Mouse (Mus musculus): ENCODE measurements around the gene Tmem213. TPM values are rescaled to one million over a fixed set of nuclear protein-coding genes. Genes with fewer than 3 reads are reported as not detected.

Gene Tmem213
- polyA plus RNA-seq, 1 experiment from 2014 or later: not detected

DNA sequence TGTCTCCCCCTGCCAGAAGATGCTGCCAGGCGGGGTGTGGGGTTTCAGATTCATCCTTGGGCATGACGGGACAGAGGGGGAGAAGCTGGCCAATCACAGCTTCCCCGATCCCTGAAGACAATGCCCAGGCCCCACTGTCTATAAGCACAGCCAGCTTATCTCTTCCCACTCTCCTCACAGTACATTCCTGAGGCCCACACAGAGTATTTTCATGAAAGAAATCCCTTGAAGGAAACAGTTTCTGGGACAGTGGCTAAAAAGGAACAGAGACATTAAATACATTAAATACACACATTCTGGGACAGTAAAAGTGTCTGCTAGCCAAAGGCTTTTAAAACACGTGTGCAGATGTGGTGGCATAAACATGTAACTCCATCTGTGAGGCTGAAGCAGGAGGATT, 28.7 kb upstream of the Tmem213 start:
- no peak overlapping the region for H3K9ac ChIP-seq (ENCODE audit: low read length)
- no peak overlapping the region for H3K4me3 ChIP-seq (ENCODE audit: low read depth, low read length)
- H3K27me3 ChIP-seq (ENCODE audit: control insufficient read depth, insufficient read depth, low read length): no peaks in the 10 kb centered on the region
- no peak overlapping the region for H3K4me2 ChIP-seq (ENCODE audit: low read depth, severe bottlenecking)
- H3K36me3 ChIP-seq (ENCODE audit: control insufficient read depth, insufficient read depth, low read length): no peaks in the 10 kb centered on the region
- no peak overlapping the region for H3K27ac ChIP-seq (replicated peaks; ENCODE audit: low read depth, low read length)
- DNase-seq (ENCODE audit: low spot score) (no peak), ATAC-seq (ENCODE audit: insufficient number of reproducible peaks, low FRiP score, low TSS enrichment, low read depth) (no peak)
- 74% methylated on average over 4 of the region's 4 CpGs for WGBS
- H3K4me1 ChIP-seq (ENCODE audit: control insufficient read depth, insufficient read depth, low read length): peaks cover 4% of the 10 kb centered on the region; the same call in 1 of the 2 replicates
- H3K9me3 ChIP-seq (ENCODE audit: control insufficient read depth, low read length): no peaks in the 10 kb centered on the region

DNA sequence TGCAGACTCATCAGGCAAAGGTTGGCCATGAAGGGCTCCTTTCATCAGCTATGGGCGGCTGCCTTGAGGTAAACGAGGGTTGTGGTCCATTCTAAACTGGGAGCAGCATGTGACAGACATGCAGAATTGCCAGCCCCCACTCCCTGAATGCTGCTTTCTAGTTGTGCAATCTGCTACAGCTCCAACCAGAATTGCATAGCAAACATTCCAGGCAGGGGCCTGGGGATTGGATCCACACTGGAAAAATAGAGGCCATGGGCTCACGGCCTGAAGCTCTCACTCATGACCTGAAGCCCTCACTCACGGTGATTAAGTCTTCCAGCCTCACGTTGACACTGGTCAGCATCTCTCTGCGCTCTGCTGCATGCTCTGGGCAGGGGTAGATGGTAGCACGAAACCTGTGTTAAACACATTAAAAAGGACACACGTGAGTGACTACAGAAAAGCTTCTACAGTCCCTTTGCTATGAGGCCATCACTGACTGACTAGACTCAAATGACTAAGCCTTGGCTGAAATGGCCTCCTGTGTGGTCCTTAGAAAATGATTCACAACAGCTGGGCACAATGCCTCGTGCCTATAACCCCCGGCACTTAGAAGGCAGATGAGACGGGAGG, 27.2 kb upstream of the Tmem213 start:
- no peak overlapping the region for H3K27ac ChIP-seq (replicated peaks; ENCODE audit: low read depth, low read length)
- no peak overlapping the region for H3K9ac ChIP-seq (ENCODE audit: low read length)
- H3K27me3 ChIP-seq (ENCODE audit: control insufficient read depth, insufficient read depth, low read length): no peaks in the 10 kb centered on the region
- no peaks in the 10 kb centered on the region for H3K36me3 ChIP-seq (ENCODE audit: control insufficient read depth, insufficient read depth, low read length)
- no peaks in the 10 kb centered on the region for H3K9me3 ChIP-seq (ENCODE audit: control insufficient read depth, low read length)
- ATAC-seq (ENCODE audit: insufficient number of reproducible peaks, low FRiP score, low TSS enrichment, low read depth): no peak
- H3K4me3 ChIP-seq (ENCODE audit: low read depth, low read length): no peak overlapping the region
- no peak overlapping the region for H3K4me2 ChIP-seq (ENCODE audit: low read depth, severe bottlenecking)
- no peak for DNase-seq (ENCODE audit: low spot score)
- peaks cover 4% of the 10 kb centered on the region; the same call in 1 of the 2 replicates for H3K4me1 ChIP-seq (ENCODE audit: control insufficient read depth, insufficient read depth, low read length)
- 66% methylated on average over 11 of the region's 11 CpGs for WGBS

DNA sequence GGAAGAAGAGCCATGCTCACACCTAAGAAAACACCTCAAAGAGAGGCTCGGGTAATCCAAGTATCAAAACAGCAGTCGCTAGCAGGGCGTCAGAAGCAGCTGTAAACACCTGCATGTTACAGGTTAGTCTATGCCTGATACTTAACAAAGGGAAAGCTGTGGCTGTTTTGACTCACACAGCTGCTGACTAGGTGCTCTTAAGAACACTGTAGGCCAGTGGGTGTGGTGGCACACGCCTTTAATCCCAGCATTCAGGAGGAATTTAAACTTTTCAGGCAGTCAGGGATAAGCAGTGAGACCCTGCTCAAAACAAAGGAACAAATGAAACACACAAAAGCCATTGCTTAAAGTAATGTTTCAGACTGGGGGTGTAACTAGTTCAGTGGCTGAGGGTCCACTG, 25.9 kb upstream of the Tmem213 start:
- 33% methylated on average over 4 of the region's 4 CpGs for WGBS
- no peak overlapping the region for H3K4me2 ChIP-seq (ENCODE audit: low read depth, severe bottlenecking)

DNA sequence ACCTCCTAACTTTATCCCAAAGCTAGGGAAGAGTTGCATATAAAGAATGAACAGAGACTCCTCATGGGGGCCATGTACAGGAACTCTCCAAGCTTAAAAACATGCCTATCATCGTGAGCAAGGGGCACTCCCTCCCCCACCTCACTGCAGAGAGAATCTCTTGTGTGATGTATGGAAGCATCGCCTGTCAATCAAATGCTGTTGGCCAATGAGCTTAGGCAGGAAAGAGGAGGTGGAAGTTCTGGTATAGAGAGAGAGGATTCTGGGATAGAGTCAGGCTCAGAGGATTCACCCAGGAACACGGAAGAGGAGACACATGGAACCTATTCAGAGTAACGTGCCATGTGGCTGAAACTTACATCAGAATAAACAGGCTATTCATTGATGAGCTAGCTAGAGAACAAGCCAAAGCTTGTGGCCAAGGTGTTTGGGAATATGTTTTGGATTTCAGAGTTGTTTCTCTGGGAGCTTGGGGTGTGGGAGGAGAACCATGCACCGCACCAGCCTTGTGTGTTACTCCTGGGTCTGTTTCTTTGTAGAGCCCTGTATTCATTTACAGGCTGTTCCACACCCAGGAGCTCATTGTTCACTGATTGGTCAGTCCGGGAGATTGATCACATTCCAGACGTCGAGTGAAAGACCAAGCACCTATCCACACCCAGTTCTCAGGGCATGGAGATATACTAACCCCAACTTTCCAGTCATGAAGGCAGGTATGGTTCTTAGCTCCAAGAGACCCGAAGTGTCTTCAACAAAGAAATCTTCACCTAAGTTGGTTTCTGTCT, 21.6 kb upstream of the Tmem213 start:
- WGBS: 83% methylated on average over 9 of the region's 9 CpGs
- no peak overlapping the region for H3K9ac ChIP-seq (ENCODE audit: low read length)
- no peak overlapping the region for H3K4me3 ChIP-seq (ENCODE audit: low read depth, low read length)
- H3K9me3 ChIP-seq (ENCODE audit: control insufficient read depth, low read length): no peaks in the 10 kb centered on the region
- no peaks in the 10 kb centered on the region for H3K27me3 ChIP-seq (ENCODE audit: control insufficient read depth, insufficient read depth, low read length)
- H3K27ac ChIP-seq (replicated peaks; ENCODE audit: low read depth, low read length): no peak overlapping the region
- DNase-seq (ENCODE audit: low spot score): no peak
- no peaks in the 10 kb centered on the region for H3K4me1 ChIP-seq (ENCODE audit: control insufficient read depth, insufficient read depth, low read length)
- no peak overlapping the region for H3K4me2 ChIP-seq (ENCODE audit: low read depth, severe bottlenecking)
- ATAC-seq (ENCODE audit: insufficient number of reproducible peaks, low FRiP score, low TSS enrichment, low read depth): no peak
- no peaks in the 10 kb centered on the region for H3K36me3 ChIP-seq (ENCODE audit: control insufficient read depth, insufficient read depth, low read length)

More for the DNA sequence above, 25.9 kb upstream of the Tmem213 start:
- Histone ChIP-seq H3K36me3 (ENCODE audit: control insufficient read depth, insufficient read depth, low read length) (no peaks in the 10 kb centered on the region), H3K27ac (replicated peaks; ENCODE audit: low read depth, low read length) (no peak overlapping the region), H3K4me3 (ENCODE audit: low read depth, low read length) (no peak overlapping the region), H3K9me3 (ENCODE audit: control insufficient read depth, low read length) (no peaks in the 10 kb centered on the region), H3K4me1 (ENCODE audit: control insufficient read depth, insufficient read depth, low read length) (peaks cover 4% of the 10 kb centered on the region; the same call in 1 of the 2 replicates), H3K27me3 (ENCODE audit: control insufficient read depth, insufficient read depth, low read length) (no peaks in the 10 kb centered on the region), H3K9ac (ENCODE audit: low read length) (no peak overlapping the region)
- ATAC-seq (ENCODE audit: insufficient number of reproducible peaks, low FRiP score, low TSS enrichment, low read depth) (no peak), DNase-seq (ENCODE audit: low spot score) (no peak)

DNA sequence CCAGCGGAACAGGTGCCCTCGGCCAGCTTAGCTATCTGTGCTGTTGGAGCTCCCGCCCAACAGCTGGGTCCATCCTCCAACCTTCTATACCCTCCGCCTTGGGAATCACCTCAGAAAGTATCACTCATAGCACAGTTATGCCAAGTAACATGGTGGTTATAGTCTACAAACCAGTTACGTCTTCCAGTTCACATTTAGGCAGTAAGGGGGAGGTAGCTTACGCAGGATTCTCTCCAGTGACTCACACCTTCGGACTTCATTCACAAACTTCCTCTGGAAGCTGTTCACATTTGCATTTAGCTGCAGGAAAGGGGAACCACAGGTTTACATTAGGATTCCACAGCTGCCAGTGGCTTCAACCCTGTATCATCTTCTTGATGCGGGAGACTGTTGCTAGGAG, 16.5 kb upstream of the Tmem213 start:
- Histone ChIP-seq H3K4me1 (ENCODE audit: control insufficient read depth, insufficient read depth, low read length) (no peaks in the 10 kb centered on the region), H3K4me3 (ENCODE audit: low read depth, low read length) (no peak overlapping the region), H3K27ac (replicated peaks; ENCODE audit: low read depth, low read length) (no peak overlapping the region), H3K9me3 (ENCODE audit: control insufficient read depth, low read length) (no peaks in the 10 kb centered on the region), H3K27me3 (ENCODE audit: control insufficient read depth, insufficient read depth, low read length) (no peaks in the 10 kb centered on the region), H3K9ac (ENCODE audit: low read length) (no peak overlapping the region), H3K36me3 (ENCODE audit: control insufficient read depth, insufficient read depth, low read length) (no peaks in the 10 kb centered on the region), H3K4me2 (ENCODE audit: low read depth, severe bottlenecking) (no peak overlapping the region)
- DNase-seq (ENCODE audit: low spot score) (no peak), ATAC-seq (ENCODE audit: insufficient number of reproducible peaks, low FRiP score, low TSS enrichment, low read depth) (no peak)
- 90% methylated on average over 8 of the region's 8 CpGs for WGBS

DNA sequence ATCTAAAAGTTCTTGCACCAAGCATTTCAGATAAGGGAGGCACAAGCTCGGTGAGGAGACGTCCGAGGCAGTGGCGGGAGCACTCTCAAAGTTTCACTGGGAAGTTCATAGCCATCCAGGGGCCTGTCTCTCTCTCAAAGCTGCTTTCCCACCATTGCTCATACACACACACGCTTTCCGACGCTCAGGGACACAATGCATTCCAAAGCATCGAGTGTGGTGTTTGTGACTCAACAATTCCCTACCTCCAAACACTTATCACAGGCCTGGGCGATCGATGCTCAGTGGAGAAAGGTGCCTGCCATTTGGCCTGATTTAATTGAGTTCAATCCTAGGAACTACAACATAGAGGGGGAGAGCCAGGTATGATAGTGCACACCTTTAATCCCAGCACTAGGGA, 14.4 kb upstream of the Tmem213 start:
- H3K9ac ChIP-seq (ENCODE audit: low read length): no peak overlapping the region
- no peak for ATAC-seq (ENCODE audit: insufficient number of reproducible peaks, low FRiP score, low TSS enrichment, low read depth)
- H3K27ac ChIP-seq (replicated peaks; ENCODE audit: low read depth, low read length): no peak overlapping the region
- 89% methylated on average over 10 of the region's 10 CpGs for WGBS
- H3K36me3 ChIP-seq (ENCODE audit: control insufficient read depth, insufficient read depth, low read length): no peaks in the 10 kb centered on the region
- no peak for DNase-seq (ENCODE audit: low spot score)
- H3K4me3 ChIP-seq (ENCODE audit: low read depth, low read length): no peak overlapping the region
- no peaks in the 10 kb centered on the region for H3K27me3 ChIP-seq (ENCODE audit: control insufficient read depth, insufficient read depth, low read length)
- H3K9me3 ChIP-seq (ENCODE audit: control insufficient read depth, low read length): no peaks in the 10 kb centered on the region
- no peak overlapping the region for H3K4me2 ChIP-seq (ENCODE audit: low read depth, severe bottlenecking)
- no peaks in the 10 kb centered on the region for H3K4me1 ChIP-seq (ENCODE audit: control insufficient read depth, insufficient read depth, low read length)

DNA sequence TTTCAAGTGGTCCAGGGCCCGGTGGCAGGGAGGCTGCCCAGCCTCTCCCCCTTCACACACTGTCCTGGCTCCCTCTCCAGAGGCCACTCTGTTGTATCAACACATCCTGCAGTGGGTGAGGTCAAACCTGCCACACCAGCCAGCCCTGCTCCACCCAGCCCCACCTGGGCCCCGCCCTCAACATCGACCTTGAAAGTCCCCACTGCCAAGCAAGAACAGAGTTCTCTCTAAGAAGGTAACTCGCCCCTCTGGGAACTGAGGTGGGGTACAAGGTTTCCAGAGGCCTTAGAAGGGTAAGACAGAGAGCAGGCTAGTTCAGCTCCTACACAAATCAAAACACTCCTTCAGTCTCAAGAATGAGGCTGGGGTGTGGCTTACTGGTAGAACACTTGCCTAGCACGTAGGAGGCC, 12.1 kb upstream of the Tmem213 start:
- Histone ChIP-seq H3K4me2 (ENCODE audit: low read depth, severe bottlenecking) (no peak overlapping the region), H3K36me3 (ENCODE audit: control insufficient read depth, insufficient read depth, low read length) (no peaks in the 10 kb centered on the region), H3K4me3 (ENCODE audit: low read depth, low read length) (no peak overlapping the region), H3K27me3 (ENCODE audit: control insufficient read depth, insufficient read depth, low read length) (no peaks in the 10 kb centered on the region), H3K9me3 (ENCODE audit: control insufficient read depth, low read length) (no peaks in the 10 kb centered on the region), H3K4me1 (ENCODE audit: control insufficient read depth, insufficient read depth, low read length) (no peaks in the 10 kb centered on the region), H3K9ac (ENCODE audit: low read length) (no peak overlapping the region), H3K27ac (replicated peaks; ENCODE audit: low read depth, low read length) (no peak overlapping the region)
- 64% methylated on average over 5 of the region's 5 CpGs for WGBS
- no peak for ATAC-seq (ENCODE audit: insufficient number of reproducible peaks, low FRiP score, low TSS enrichment, low read depth)
- no peak for DNase-seq (ENCODE audit: low spot score)

DNA sequence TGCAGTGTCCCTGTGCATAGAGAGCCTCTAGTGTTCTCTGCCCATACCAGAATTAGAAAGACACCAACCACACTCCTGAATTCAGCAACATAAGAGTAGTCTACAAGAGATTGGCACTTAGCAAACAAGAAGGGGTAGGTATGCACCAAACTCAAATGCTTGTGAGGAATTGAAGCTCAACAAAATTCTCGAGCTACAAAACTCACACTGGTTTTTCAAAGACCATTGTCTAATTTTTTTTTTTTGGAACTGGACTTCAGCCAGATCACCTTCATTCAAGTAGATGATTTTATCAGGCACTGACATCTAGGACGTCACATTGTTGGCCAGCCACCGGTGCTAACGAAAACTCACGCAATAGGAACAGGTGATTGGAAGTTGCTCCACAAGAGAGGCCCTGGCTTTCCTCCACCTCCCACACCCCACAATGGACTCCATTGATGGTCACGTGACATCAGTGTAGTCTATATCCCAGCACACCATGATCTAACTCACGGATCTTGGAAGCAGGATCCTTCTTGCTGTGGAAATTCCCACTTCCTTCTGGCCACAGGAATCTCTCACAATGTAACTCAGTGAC, 6.7 kb upstream of the Tmem213 start:
- Histone ChIP-seq H3K9me3 (ENCODE audit: control insufficient read depth, low read length) (no peaks in the 10 kb centered on the region), H3K9ac (ENCODE audit: low read length) (no peak overlapping the region), H3K4me1 (ENCODE audit: control insufficient read depth, insufficient read depth, low read length) (no peaks in the 10 kb centered on the region), H3K4me2 (ENCODE audit: low read depth, severe bottlenecking) (no peak overlapping the region), H3K36me3 (ENCODE audit: control insufficient read depth, insufficient read depth, low read length) (no peaks in the 10 kb centered on the region), H3K27ac (replicated peaks; ENCODE audit: low read depth, low read length) (no peak overlapping the region), H3K4me3 (ENCODE audit: low read depth, low read length) (no peak overlapping the region), H3K27me3 (ENCODE audit: control insufficient read depth, insufficient read depth, low read length) (no peaks in the 10 kb centered on the region)
- WGBS: 90% methylated on average over 7 of the region's 7 CpGs
- DNase-seq (ENCODE audit: low spot score): no peak
- ATAC-seq (ENCODE audit: insufficient number of reproducible peaks, low FRiP score, low TSS enrichment, low read depth): no peak

Data from limb, embryonic 11.5 days (tissue).